Mouse (Mus musculus) left cerebral cortex, adult 8-10 months (tissue): ENCODE measurements around the gene 1700020L24Rik. TPM values are rescaled to one million over a fixed set of nuclear protein-coding genes. Genes with fewer than 3 reads are reported as not detected.
A peak's percentile ranks its signal among the peaks of the same experiment; 100 is the strongest.

Source experiments
- DNase-seq, 2 experiments: peaks; one replicate each; pipeline ENCODE4 v3.0.0; 2022; ENCODE audit warnings: low spot score in 2 of 2
- total RNA-seq, 4 experiments: library from RNA; stranded (reverse); gene quantifications; 2 replicates each; pipeline ENCODE4 v1.2.4; 2022

The 1700020L24Rik gene
- total RNA-seq, result 1 to 10 TPM in 1 of 4 experiments, under 1 TPM in 2, not detected in 1; 0.59 to 1.3 (median 0.80) TPM

- no peak for DNase-seq
These were observed at the start of gene 1700020L24Rik for GRCm38 (mm10) chr11:83437377-83437776. Gene 1700020L24Rik (plus strand): TSS chr11:83437677.

- DNase-seq, result no peak
These were observed 44.4 kb upstream of the 1700020L24Rik start for GRCm38 (mm10) chr11:83393062-83393461.

DNA sequence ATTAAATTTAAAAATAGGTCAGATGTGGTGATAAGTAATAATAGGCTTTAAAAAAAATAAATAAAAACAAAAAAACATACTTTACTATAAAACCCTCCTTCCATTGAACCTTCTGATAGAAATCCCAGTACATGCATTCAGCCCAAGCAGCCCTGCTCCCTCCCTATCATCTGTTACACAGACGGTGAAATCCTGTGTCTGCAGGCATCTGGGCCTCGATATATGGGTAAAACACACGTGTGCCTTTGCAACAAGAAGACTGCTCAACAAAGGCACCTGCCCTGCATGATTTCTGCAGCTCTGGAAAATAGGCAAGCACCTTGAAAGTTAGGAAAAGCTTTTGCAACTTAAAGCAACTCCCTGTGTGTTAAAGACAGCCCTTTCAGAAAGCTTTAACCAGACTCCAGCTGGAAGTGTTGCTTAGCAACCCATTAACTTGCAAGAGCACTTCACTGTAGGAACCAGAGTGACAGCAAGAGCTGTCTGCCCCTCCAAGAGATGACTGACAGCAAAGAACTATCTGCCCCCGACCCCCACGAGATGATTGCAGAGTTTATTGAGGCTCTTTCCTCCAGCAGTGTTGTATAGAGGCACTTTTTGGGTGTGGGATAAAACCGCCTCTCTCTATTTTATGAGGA is 42.6 kb upstream of the 1700020L24Rik start:
- no peak for DNase-seq

DNA sequence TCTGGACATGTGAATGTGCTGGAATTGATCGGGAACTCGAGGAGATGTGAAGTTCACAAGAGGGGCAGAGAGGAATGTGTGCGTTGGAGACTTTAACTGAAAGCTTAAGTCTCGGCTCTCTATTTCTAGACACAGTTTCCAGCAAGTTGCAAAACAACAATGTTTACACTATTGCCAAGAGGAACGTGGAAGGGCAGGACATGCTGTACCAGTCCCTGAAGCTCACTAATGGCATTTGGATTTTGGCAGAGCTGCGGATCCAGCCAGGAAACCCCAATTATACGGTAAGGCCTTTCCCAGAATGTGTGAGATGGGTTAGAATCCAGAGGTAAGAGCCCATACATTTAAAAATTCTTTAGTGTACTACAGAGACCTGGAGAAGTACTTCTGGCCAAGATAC is 39.9 kb upstream of the 1700020L24Rik start:
- DNase-seq, result no peak

DNA sequence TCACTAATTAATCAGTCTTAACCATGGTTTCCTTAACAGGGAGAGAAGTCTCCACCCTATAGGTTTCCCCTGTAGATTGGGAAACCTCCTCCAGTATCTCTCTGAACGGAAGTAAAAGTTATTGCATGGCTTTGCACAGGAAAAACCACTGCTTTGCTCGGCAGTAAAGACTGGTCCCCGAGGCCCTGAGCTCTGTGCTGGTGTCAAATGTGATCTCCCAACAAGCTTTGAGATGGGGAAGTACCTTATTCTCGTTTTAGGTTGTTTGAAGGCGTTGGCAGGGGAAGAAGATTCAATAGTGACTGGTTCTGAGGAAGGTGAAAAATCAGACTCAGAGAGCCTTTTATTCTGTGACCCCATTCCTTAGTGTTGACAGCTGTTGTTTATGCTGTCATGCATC is 38.8 kb upstream of the 1700020L24Rik start:
- DNase-seq, result no peak

DNA sequence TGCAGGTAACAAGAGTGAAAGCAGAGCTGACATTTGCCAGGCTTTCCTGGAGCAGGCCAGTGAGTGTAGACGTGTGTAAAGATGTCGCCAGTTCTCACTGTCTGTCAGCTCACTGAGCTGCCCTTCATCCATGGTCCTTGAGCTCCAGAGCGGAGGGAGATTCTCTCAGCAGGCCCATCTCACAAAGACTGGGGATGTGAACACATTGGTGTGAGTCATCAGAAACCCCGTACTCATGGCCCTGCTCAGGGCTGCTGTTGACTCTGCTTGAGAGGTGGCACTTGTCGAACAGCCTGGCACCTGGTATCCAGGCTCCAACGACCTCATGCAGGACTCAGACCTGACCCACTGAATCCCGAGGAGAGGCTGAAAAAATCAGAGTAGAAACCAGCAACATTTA is 33.7 kb upstream of the 1700020L24Rik start:
- no peak for DNase-seq

DNA sequence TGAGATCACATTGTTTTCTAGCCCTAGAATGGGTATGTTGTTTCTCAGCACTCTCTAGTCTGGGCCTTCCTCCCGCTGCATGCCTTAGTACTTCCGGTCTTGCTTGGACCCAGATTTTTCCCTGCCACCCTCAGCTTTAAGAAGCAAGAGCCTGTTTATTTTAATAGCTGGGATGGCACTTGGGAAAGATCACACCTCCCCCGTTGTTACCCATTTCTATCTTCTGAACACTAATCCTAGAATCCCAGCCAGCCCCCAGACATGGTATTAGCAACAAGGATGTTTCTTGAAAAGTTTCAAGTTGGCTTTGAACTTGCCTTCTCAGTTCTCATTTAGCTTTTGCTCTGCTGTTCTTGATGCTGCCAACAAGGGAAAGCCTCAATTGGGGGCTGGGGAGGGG is 31.1 kb upstream of the 1700020L24Rik start:
- DNase-seq, result peak in 1 of 2 experiments; percentile 48

- DNase-seq, result no peak
These were observed 29.2 kb upstream of the 1700020L24Rik start for GRCm38 (mm10) chr11:83408242-83408641.

DNA sequence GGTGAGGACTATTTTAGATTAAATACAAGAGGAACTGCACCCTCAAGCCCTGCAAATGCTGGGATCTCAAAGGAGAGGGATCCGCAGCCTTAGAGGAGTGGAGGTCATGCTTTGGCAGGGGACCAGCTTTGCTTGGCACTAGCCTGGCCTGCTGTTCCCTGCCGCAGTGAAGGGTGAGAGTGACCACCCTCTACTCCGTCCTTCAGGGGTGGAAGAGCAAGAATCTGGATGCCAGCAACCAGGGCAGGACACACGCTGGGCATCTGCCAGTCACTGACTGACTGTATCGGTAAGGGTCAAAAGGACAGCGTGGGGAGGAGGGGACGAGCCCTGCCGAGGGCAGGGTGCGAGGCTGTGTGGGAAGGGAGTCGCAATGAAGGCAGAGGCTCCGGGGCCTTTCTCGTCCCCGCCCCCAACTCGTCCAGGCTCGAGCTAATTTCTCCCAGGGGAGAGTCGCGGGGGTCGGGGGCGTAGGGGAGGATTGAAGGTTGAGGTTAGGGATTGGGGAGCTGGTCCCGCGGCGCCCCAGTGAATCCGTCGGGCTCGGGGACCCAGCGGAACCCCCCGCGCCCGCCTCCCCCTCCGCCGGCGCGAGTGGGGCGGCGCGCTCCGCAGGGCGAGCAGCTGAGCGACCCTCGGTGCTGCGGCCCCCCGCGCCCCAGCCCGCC is 28.3 kb upstream of the 1700020L24Rik start, which contains the start of gene Rasl10b:
Rasl10b (plus strand) TSS at position 51 of the 668 bp plus-strand sequence.
- DNase-seq, result no peak

- no peak for DNase-seq
These were observed 27.6 kb upstream of the 1700020L24Rik start for GRCm38 (mm10) chr11:83409792-83410291.

DNA sequence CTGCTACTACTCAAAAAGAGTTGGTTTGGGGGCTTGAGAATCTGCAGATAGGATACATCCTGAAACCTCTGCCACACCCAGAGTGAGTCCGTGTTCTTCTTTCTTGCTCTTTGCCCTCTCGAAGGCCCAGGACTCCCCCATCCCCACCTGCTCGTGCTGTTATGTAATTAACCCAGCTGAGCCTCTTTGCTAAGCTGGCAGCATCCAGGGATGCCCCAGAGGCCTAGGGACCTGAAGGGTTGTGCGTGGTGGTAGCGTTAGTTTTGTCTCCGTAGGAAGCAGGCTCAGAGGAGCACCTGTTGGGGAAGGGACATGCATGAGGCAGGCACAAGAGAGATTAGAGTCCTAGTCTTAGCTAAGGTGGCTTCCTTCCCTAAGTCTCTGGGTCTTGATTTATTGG is 27.0 kb upstream of the 1700020L24Rik start:
- DNase-seq, result no peak

- no peak for DNase-seq
These were observed 20.4 kb upstream of the 1700020L24Rik start for GRCm38 (mm10) chr11:83417080-83417479.

- DNase-seq, result peak in 1 of 2 experiments; percentile 45
These were observed 19.8 kb upstream of the 1700020L24Rik start for GRCm38 (mm10) chr11:83417708-83418107.

DNA sequence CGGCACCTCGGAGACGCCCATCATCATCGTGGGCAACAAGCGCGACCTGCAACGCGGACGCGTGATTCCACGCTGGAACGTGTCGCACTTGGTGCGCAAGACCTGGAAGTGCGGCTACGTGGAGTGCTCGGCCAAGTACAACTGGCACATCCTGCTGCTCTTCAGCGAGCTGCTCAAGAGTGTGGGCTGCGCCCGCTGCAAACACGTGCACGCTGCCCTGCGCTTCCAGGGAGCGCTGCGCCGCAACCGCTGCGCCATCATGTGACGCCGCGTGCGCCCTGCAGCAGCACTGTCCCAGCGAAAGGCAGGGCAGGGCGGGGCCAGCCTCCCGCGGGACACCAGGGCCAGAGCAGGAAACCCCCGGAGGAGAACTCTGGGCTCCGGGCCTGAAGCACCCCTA is 18.9 kb upstream of the 1700020L24Rik start:
- DNase-seq, result peak in 1 of 2 experiments; percentile 80

GRCm38 (mm10) chr11:83420338-83420737 is 17.1 kb upstream of the 1700020L24Rik start:
- DNase-seq, result no peak

DNA sequence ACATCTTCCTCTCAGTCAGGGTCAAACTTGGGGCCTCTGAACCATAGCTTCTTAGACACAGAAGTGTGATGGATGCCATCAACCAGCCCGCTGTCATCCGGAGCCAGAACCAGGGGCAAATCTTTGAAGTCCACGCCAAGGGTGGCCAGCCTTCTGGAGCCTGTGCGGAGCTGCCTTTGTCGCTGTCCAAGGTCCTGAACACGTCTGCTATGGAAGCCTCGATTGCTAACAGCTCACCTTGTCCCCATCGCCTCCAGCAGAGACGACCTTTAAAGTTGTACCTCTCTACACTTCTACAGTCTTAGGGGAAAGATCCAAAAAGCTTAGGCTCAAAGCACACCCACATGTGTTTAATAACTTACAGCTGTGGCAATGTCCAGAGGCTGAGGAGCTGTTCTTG is 16.2 kb upstream of the 1700020L24Rik start:
- no peak for DNase-seq

GRCm38 (mm10) chr11:83424681-83425080 is 12.8 kb upstream of the 1700020L24Rik start:
- peak in 1 of 2 experiments; percentile 60 for DNase-seq

- no peak for DNase-seq
These were observed 10.5 kb upstream of the 1700020L24Rik start for GRCm38 (mm10) chr11:83426964-83427363.

DNA sequence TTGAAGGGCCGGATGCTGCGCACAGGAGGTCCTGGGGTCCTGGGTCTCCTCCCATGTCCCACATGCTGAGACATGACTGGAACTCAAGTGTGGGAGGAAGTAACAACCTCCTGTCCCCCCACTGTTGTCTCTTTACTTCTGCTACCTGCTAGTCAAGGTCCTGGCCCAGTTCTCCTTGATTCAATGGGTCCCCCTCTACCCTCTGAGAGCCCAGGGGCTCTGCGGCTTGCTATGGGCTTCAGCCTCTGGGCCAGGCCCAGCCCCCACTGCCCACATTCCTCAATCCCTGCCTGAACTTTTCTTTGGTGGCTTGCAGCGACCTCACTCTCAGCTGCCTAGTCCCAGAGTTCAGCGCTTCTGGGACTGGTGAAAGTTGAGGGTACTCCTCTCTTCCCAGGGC is 8.1 kb upstream of the 1700020L24Rik start, which contains the start of gene Gas2l2:
Gas2l2 (minus strand) TSS at position 101 of the 400 bp plus-strand sequence.
- no peak for DNase-seq

- DNase-seq, result no peak
These were observed 4.9 kb upstream of the 1700020L24Rik start for GRCm38 (mm10) chr11:83432533-83432932.

DNA sequence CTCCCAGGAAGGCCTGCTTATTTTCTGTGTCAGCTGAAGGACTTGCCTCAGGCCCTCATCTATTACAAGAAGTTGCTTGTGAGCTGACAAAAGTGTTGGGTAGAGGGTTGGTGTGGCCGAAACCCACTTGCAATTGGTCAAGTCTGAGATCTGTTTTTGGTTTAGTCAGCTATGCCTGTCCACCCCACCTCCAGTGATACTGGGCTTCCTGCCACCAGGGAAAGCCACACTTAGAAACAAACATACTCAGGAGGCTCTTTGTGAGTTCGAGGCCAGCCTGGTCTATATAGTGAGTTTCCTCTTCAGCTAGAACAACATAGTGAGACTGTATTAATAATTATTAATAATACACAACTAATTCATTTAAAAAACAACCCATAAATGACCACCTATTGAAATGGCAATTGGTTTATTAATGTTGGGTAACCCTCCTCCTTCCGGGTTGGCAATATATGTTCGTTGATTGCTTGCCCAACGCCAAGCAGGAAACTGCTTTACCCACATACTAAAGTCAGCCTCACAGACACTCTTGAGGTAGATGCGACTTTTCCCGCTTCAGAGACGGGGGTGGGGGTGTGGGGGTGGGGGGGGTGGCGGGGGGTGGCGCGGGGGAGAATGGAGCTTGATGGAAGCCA is 2.1 kb downstream of the 1700020L24Rik start:
- no peak for DNase-seq
